Mouse (Mus musculus) megakaryocyte, adult 5-6 weeks (primary cell): ENCODE measurements around the gene Syp. TPM values are rescaled to one million over a fixed set of nuclear protein-coding genes. Genes with fewer than 3 reads are reported as not detected.

ENCODE experiments used
- total RNA-seq, 2 experiments: library from RNA; stranded (forward) in 1 of 2; stranded (reverse) in 1 of 2; fragments of 153-499, 151-499 nt in 1 of 2; fragments of 221-1000, 200-1000 nt in 1 of 2; gene quantifications; 2 replicates each; pipeline versions ENCODE4 v1.2.3 to v1.2.4; 2015 to 2017

Syp gene
- total RNA-seq, 2 experiments from 2014 or later = 1.5 to 3.7 TPM

Other genes starting within 250 kb of the Syp start
- 0.41 TPM in 1 of 2 replicates, not detected in the other for gene Foxp3, start 64.8 kb upstream of the Syp start, total RNA-seq (2015)
- gene Foxp3, start 64.8 kb upstream of the Syp start, total RNA-seq (2017) = 0.49 and 0.66 TPM in 2 replicates
- gene Ppp1r3f, start 64.2 kb upstream of the Syp start, total RNA-seq (2015) = 0.05 and 0.09 TPM in 2 replicates
- gene Ppp1r3f, start 64.2 kb upstream of the Syp start, total RNA-seq (2017) = 0.53 and 0.55 TPM in 2 replicates
- 9.5 and 12.3 TPM in 2 replicates for gene Ccdc22, start 33.0 kb upstream of the Syp start, total RNA-seq (2015)
- 20.2 and 26.4 TPM in 2 replicates for gene Ccdc22, start 33.0 kb upstream of the Syp start, total RNA-seq (2017)
- 0.40 and 0.59 TPM in 2 replicates for gene Cacna1f, start 31.4 kb upstream of the Syp start, total RNA-seq (2015)
- 0.07 and 0.37 TPM in 2 replicates for gene Cacna1f, start 31.4 kb upstream of the Syp start, total RNA-seq (2017)
- gene Prickle3, start 18.8 kb downstream of the Syp start, total RNA-seq (2015) = 7.0 and 8.7 TPM in 2 replicates
- 7.9 and 9.3 TPM in 2 replicates for gene Prickle3, start 18.8 kb downstream of the Syp start, total RNA-seq (2017)
- gene Plp2, start 32.9 kb downstream of the Syp start, total RNA-seq (2015) = 987 and 1,037 TPM in 2 replicates
- gene Plp2, start 32.9 kb downstream of the Syp start, total RNA-seq (2017) = 267 and 300 TPM in 2 replicates
- not detected in 2 replicates for gene Magix, start 42.8 kb downstream of the Syp start, total RNA-seq (2015)
- 0.18 TPM in 1 of 2 replicates, not detected in the other for gene Magix, start 42.8 kb downstream of the Syp start, total RNA-seq (2017)
- 24.8 and 25.7 TPM in 2 replicates for gene Gpkow, start 58.7 kb downstream of the Syp start, total RNA-seq (2015)
- 24.2 and 25.7 TPM in 2 replicates for gene Gpkow, start 58.7 kb downstream of the Syp start, total RNA-seq (2017)
- gene Wdr45, start 75.9 kb downstream of the Syp start, total RNA-seq (2015) = 25.6 and 38.7 TPM in 2 replicates
- gene Wdr45, start 75.9 kb downstream of the Syp start, total RNA-seq (2017) = 13.4 and 18.9 TPM in 2 replicates
- not detected in 2 replicates for gene Gm45208, start 83.8 kb downstream of the Syp start, total RNA-seq (2015)
- gene Gm45208, start 83.8 kb downstream of the Syp start, total RNA-seq (2017) = not detected in 2 replicates
- gene Praf2, start 90.0 kb downstream of the Syp start, total RNA-seq (2015) = 7.8 and 20.6 TPM in 2 replicates
- gene Praf2, start 90.0 kb downstream of the Syp start, total RNA-seq (2017) = 5.4 and 5.8 TPM in 2 replicates
- gene Ccdc120, start 112.4 kb downstream of the Syp start, total RNA-seq (2015) = not detected in 2 replicates
- not detected in 2 replicates for gene Ccdc120, start 112.4 kb downstream of the Syp start, total RNA-seq (2017)
- 45.9 and 54.6 TPM in 2 replicates for gene Tfe3, start 124.1 kb downstream of the Syp start, total RNA-seq (2015)
- gene Tfe3, start 124.1 kb downstream of the Syp start, total RNA-seq (2017) = 22.3 and 39.4 TPM in 2 replicates
- 39.5 and 55.4 TPM in 2 replicates for gene Gripap1, start 151.3 kb downstream of the Syp start, total RNA-seq (2015)
- 70.5 and 81.9 TPM in 2 replicates for gene Gripap1, start 151.3 kb downstream of the Syp start, total RNA-seq (2017)
- gene Kcnd1, start 183.8 kb downstream of the Syp start, total RNA-seq (2015) = 0.39 and 0.49 TPM in 2 replicates
- 0.20 and 0.29 TPM in 2 replicates for gene Kcnd1, start 183.8 kb downstream of the Syp start, total RNA-seq (2017)
- gene Otud5, start 202.9 kb downstream of the Syp start, total RNA-seq (2015) = 43.2 and 50.6 TPM in 2 replicates
- gene Otud5, start 202.9 kb downstream of the Syp start, total RNA-seq (2017) = 70.2 and 73.0 TPM in 2 replicates
- gene Pim2, start 239.8 kb downstream of the Syp start, total RNA-seq (2015) = 4.7 and 8.6 TPM in 2 replicates
- 1.1 and 1.4 TPM in 2 replicates for gene Pim2, start 239.8 kb downstream of the Syp start, total RNA-seq (2017)
- 6.4 and 9.8 TPM in 2 replicates for gene Slc35a2, start 245.6 kb downstream of the Syp start, total RNA-seq (2015)
- 10.9 and 13.5 TPM in 2 replicates for gene Slc35a2, start 245.6 kb downstream of the Syp start, total RNA-seq (2017)